Mouse (Mus musculus): ENCODE results near the gene Cftr.

The Cftr gene

GRCm38 (mm10) chr6:18170311-18170922 lies at the start of gene Cftr:
Gene Cftr, plus strand, starts transcription at chr6:18170687.
- in situ Hi-C loops (cut with MboI, MseI): no loop called here

DNA sequence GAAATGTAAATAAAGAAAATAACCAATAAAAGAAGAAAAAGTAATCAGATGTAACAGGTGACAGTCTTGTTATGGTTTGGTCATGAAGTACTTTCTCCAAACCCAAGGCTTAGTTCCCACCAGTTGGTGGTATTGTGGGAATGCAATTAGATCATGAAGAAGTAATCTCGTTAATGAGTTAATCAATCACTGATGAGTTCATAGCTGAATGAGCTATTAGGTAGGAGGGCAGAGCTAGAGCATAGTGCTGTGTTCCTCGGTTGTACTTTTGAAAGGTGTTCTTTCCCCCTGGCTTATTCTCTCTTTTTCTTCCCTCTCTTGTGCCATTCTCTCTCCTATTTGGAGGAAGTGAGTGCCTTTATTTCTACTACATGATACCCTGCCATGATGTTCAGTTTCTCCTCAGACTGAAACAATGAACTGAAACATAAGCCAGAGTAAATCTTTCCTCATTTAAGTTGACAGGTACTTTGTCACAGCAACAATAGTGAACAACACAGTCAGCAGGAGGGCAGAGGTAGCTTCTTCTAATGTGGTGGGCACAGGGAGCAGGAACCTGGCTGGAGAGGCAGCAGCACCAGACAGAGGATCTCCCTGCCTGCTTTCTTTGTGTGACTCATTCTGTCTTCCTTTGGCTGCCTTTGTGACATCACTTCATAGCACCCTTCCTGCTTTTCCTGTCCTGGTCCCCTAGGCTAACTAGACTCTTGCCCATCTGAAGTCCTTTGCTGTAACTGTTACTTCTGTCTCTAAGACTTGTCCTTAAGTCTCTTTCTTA lies 43.1 kb upstream of the Cftr start:
- in situ Hi-C loops (cut with MboI, MseI): no loop called here

DNA sequence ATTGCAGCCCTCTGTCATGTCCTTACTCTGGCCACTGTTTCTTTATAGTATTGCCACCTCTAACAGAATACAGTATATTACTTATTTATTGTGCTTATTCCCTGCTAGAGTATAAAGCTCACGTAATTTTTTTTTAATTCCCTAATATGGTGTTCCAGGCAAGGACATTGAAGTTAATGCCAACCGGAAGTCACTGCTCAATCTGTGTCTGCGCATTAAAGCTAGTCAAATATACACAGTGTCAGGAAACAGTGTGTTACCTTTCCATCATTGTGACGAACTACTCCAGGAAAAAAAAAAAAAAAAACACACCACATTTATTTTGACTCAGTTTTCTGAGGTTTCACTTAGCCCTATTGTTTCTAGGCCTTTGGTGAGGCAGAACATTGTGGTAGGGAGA lies 42.4 kb upstream of the Cftr start:
- in situ Hi-C loops (cut with MboI, MseI): no loop called here

- in situ Hi-C loops (cut with MboI, MseI): no loop called here
Observed at GRCm38 (mm10) chr6:18135246-18135645, 35.2 kb upstream of the Cftr start.

GRCm38 (mm10) chr6:18153031-18153430 lies 17.5 kb upstream of the Cftr start:
- in situ Hi-C loops (cut with MboI, MseI): loop anchor here (10.0 kb wide), 1 partner anchor 492 kb away; no protein-coding TSS in a partner anchor

GRCm38 (mm10) chr6:18169618-18170017 lies 869 bp upstream of the Cftr start:
- in situ Hi-C loops (cut with MboI, MseI): no loop called here

DNA sequence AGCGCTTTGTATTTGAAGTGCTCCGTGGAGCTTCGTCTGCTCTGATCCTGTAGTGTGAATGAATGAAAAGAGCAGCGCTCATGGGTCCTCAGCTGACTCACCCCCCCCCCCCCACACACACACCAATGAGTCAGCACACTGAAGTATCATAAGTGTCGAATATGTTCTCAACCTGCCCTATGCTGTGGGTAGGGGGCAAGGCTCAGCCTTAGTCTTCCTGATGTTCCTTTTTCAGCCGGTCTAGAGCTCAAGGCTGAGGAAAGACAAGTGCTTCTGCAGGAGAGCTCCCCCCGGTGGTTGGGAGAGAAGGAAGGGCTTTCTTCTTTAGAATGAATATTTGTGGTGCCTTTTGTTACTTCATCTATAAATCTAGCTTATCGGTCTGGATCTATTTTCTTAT lies 1.1 kb downstream of the Cftr start:
- in situ Hi-C loops (cut with MboI, MseI): no loop called here

DNA sequence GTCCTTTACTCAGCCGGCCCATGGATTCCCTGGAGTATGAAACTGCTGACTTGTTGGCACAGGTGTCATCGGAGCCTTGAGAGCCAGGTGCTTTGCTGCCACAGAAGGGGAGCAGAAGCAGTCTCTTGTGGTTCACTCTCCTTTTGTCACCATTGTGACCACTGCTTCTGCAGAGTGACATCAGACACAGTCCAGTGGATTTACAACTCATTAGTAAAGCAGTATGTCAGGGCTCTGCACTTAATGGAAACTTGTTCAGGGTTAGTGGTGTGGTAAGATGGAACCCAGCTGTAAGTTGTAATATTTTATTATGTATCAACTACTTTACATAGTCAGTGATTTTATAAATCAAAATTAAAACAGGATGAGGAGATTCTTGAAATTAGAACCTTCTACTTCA lies 7.0 kb downstream of the Cftr start:
- in situ Hi-C loops (cut with MboI, MseI): no loop called here

DNA sequence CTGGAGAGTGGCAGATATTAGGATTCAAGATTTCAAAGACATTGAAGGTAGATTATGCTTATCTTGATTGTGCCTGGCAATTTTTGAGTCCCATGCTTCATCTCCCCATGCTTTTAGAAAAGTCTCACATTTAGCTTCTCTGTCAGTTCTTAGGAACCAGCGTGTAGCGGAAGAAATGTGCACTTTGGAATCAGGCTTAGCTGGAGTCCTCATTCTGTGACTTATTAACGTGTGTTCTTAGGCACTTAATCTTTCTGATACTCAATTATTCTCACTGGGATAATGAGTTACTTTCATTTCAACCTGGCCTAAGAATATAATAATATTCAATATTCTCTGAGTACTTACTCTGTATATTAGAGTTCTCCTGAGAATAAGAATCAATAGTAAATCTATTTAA lies 10.2 kb downstream of the Cftr start:
- in situ Hi-C loops (cut with MboI, MseI): no loop called here

- in situ Hi-C loops (cut with MboI, MseI): no loop called here
Observed at GRCm38 (mm10) chr6:18182903-18183302, 12.4 kb downstream of the Cftr start.

GRCm38 (mm10) chr6:18220691-18221090 lies 50.2 kb downstream of the Cftr start:
- in situ Hi-C loops (cut with MboI, MseI): no loop called here

GRCm38 (mm10) chr6:18223206-18223605 lies 52.7 kb downstream of the Cftr start:
- in situ Hi-C loops (cut with MboI, MseI): no loop called here

- in situ Hi-C loops (cut with MboI, MseI): no loop called here
Observed at GRCm38 (mm10) chr6:18225157-18225556, 54.7 kb downstream of the Cftr start.

- in situ Hi-C loops (cut with MboI, MseI): no loop called here
Observed at GRCm38 (mm10) chr6:18246495-18246894, 76.0 kb downstream of the Cftr start.

DNA sequence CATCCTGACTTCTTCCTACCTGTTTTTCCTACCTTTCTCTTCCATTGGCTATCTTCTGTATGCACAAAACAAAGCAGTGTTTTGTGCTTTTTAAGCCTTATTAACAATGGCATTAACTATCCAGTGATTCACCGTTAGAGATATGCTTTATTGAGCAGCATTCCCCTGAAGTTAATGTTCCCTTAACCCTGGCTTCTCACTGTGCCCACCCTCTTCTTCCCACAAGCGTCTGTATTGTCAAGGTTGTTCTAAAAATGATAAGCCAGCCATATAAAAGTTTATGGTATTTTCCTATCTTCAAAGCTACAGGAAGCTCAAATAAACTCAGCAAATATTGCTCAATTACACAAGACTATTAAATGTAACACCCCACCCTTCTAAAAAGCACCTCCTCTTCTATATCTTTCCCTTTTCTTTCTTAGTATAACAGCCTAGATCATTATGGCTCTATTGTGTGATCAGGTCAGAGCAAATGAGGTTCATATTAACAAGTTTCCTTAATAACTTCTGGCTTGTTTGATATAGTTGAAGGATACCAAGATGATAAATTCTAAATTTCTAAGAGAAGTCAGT lies 77.5 kb downstream of the Cftr start:
- in situ Hi-C loops (cut with MboI, MseI): no loop called here

- in situ Hi-C loops (cut with MboI, MseI): no loop called here
Observed at GRCm38 (mm10) chr6:18248464-18248863, 78.0 kb downstream of the Cftr start.

DNA sequence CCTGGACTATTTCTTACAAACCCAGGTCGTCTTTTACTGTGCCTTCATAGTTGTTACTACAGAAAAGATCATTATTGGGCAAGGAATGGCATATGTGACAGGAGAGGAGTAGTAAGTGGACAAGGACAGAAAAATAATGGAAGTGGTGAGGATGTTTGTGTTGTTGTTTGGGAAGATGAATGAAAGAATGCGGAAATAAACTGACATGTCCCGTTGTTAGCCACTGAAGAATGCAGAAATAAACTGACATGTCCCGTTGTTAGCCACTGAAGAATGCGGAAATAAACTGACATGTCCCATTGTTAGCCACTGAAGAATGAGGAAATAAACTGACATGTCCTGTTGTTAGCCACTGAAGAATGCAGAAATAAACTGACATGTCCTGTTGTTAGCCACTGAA lies 84.1 kb downstream of the Cftr start:
- in situ Hi-C loops (cut with MboI, MseI): no loop called here

DNA sequence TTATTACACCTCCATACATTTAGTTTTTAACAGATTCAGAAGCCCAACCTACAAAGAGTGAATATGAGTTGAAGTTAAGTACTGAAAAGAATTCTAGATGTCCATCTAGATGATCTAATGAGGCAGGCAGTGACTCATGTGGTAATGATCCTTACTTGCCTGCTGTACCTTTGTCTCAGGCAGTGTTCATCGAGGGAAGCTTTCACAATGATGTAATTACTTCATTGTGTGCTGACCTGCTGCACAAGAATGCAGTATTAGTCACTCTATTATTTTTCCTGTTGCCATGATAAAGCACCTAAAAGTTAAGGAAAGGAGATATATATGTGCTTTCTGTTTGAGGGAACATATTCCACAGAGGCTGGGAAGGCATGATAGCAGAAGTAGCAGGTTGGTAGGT lies 100.5 kb downstream of the Cftr start:
- in situ Hi-C loops (cut with MboI, MseI): no loop called here

GRCm38 (mm10) chr6:18300781-18301180 lies 130.3 kb downstream of the Cftr start:
- in situ Hi-C loops (cut with MboI, MseI): no loop called here

DNA sequence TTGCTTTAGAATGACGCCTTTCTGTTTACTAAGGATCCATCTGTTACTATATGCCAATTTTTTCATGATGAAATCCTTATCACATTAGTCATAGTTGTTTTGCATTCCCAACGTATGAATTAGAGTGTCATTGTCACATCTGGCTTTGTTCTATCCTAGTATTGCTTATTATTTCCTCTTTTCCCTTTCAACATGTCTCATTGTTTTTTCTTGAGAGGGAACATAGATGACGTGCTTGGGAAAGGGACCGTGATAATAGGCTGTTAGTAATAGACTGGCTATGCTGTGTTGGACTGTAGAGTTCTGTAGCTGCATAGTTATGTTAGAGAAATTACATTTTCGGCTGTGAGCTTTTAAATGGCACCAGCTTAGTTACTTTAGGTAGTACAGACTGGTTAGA lies 131.6 kb downstream of the Cftr start:
- in situ Hi-C loops (cut with MboI, MseI): no loop called here

DNA sequence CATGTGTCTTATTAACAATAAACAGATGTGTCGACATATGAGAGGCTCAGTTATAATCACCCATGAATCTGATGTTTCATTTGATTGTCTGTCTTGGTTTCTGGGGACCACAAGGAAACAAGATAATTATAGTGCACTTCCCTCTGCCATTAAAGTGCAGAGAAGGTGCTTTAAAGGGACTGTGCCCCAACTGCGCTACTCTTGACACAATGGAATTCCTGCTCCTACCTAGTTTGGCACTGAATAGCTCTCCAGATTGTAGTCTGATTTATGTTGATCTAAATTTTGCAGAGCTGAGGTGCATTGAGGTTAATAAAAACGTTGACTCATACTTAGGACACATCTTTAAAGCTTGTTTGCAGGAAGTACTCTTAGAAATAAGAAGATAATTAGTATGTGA lies 132.7 kb downstream of the Cftr start:
- in situ Hi-C loops (cut with MboI, MseI): no loop called here

GRCm38 (mm10) chr6:18305130-18305529 lies 134.6 kb downstream of the Cftr start:
- in situ Hi-C loops (cut with MboI, MseI): no loop called here

DNA sequence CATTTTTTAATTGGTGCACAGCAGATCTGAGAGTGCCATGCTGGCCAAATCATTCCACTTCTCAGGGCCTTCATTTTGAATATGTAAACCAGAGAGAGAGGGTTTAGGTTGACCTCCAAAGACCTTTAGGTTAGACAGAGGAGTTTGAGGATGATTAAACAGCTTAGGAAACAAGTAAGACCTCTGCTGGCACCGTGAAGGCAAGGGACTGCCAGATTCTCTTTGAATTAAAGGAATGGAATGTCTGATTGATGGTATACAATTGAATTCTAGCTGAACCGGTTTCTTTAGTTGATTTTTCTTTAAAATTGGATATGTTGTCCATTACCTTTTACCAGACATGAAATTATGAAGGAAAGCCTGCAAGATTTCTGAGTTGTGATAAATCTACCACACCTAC lies 140.5 kb downstream of the Cftr start:
- in situ Hi-C loops (cut with MboI, MseI): no loop called here

Measured in T-helper 1 cell (primary cell).